Mouse (Mus musculus): ENCODE results near the gene Nkd1. TPM values are rescaled to one million over a fixed set of nuclear protein-coding genes. Genes with fewer than 3 reads are reported as not detected.

Nkd1 gene
- polyA plus RNA-seq, 1 experiment: 143 TPM

DNA sequence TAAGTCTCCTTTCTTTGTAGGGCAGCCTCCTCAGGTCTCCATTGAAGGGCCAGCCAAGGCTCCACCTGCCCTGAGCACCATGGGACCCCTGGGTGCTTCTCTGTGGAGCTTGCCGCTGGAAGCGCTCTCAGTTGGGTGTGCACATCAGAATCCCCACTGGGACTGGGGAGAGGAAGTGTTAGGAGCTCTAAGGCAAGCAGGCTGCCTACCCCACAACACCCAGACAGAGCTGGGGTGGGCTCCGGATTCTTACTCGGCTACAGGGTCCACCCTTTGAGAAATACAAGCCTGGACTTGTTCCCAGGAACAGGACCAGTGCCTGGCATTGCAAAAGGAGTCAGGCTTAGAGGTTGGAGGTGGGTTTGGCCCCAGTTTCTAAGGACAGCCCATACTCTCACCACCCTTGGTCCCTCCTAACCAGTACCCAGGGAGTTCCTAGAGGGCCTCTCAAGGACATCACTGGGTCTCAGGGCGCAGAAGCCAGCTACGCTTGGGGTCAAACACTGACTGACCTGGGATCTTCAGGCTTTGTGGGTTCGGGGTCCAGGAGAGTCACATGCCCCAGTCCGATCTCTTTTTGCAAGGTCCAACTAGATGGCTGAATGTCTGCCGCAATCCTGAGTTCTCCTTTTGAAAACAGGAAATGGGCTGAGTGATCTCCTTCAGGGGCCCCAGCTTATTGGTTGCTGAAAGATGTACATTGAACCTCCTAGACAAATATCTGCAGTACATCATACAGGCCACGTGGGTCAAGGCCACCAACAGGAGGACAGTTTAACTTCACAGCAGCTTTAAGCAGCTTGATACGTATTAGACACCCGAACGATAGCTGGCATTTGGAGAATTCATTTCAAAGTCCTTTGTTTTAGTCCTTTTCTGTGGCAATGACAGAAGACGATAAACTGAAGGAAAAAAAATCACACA, 114.6 kb downstream of the Nkd1 start, which contains the start of gene Snx20:
TSS of gene Snx20 (minus strand) at position 655 of the 924 bp plus-strand sequence.
- H3K4me3 ChIP-seq (replicated peaks; ENCODE audit: extremely low read depth, low read depth, low read length): peak within 1 kb of the TSS; percentile 56
- DNase-seq: no peak
- WGBS: 60% methylated on average over 14 of the region's 14 CpGs
- TF ChIP-seq CTCF (IDR thresholded peaks at IDR 0.05; ENCODE audit: insufficient read depth, low read length) (no peak), POLR2A (IDR thresholded peaks at IDR 0.05; ENCODE audit: borderline replicate concordance, extremely low read depth, low read depth, low read length) (peak; percentile 22; the same call in 1 of the 2 replicates)
- peaks cover 15% of the 10 kb centered on the region for H3K4me1 ChIP-seq (ENCODE audit: control insufficient read depth, insufficient read depth, low read length)

DNA sequence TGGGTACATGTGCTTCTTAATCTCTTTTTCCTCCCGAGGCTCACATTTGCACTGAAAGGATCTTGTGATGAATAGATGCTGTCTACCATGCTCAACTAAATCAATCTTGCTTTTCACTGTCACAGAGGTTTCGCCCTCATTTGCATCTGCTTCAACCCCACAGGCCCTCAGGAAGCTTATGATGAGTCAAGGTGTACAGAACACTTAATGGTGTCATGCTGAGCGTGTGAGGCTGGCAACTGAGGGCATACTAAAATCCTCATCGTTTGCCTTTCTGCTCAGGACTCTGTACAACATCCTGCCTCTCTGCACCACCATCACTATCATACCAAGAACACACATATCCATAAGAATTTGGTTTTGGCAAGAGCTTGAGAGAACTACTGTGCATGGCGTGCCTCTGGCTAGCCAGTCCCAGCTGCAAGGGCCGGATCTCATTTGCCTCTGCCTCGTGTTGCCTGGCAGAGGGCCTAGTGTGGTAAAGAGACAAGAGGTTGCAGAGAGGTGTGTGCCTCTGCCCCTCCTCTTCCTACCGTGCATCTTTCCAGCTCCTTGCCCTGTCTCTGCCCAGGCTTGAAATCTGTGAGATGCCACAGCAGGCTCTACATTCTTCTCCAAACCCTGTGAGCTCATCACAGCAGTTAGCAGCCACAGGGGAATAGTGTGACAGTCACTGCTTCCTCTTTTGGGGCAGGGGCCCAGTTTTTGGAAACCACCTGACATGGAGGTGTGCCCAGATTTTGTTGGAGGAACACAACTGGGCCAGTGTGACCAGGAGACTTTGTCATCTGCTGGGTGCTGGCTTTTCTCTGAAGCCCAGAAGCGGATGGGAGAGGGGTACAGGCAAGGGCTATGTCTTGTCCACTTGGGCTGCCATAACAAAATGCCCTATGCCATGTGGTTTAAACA, 116.2 kb downstream of the Nkd1 start:
- Histone ChIP-seq H3K4me3 (replicated peaks; ENCODE audit: extremely low read depth, low read depth, low read length) (no peak overlapping the region), H3K4me1 (ENCODE audit: control insufficient read depth, insufficient read depth, low read length) (peaks cover 15% of the 10 kb centered on the region)
- 74% methylated on average over 9 of the region's 9 CpGs for WGBS
- DNase-seq: no peak
- TF ChIP-seq CTCF (IDR thresholded peaks at IDR 0.05; ENCODE audit: insufficient read depth, low read length) (no peak), POLR2A (IDR thresholded peaks at IDR 0.05; ENCODE audit: borderline replicate concordance, extremely low read depth, low read depth, low read length) (no peak)

DNA sequence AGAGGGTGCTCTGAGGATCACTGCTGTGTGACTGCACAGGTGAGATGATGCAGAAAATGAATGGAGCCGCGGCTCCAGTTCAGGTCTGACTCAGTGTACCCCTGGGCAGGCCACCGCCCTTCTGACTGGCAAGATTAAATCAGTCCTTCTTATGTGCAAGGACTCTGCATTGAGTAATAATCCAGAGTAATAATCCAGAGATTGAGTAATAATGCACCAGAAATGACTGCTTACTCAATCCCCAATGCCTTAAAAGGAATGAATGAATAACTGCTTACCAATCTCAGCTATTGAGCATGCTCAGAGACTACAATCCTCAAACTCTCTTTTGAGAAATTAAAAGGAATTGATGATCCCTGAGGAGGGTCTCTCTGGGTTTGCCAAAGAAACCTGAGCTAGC, 117.8 kb downstream of the Nkd1 start:
- TF ChIP-seq CTCF (IDR thresholded peaks at IDR 0.05; ENCODE audit: insufficient read depth, low read length) (no peak), POLR2A (IDR thresholded peaks at IDR 0.05; ENCODE audit: borderline replicate concordance, extremely low read depth, low read depth, low read length) (no peak)
- no peak for DNase-seq
- WGBS: 78% methylated on average over 3 of the region's 3 CpGs

DNA sequence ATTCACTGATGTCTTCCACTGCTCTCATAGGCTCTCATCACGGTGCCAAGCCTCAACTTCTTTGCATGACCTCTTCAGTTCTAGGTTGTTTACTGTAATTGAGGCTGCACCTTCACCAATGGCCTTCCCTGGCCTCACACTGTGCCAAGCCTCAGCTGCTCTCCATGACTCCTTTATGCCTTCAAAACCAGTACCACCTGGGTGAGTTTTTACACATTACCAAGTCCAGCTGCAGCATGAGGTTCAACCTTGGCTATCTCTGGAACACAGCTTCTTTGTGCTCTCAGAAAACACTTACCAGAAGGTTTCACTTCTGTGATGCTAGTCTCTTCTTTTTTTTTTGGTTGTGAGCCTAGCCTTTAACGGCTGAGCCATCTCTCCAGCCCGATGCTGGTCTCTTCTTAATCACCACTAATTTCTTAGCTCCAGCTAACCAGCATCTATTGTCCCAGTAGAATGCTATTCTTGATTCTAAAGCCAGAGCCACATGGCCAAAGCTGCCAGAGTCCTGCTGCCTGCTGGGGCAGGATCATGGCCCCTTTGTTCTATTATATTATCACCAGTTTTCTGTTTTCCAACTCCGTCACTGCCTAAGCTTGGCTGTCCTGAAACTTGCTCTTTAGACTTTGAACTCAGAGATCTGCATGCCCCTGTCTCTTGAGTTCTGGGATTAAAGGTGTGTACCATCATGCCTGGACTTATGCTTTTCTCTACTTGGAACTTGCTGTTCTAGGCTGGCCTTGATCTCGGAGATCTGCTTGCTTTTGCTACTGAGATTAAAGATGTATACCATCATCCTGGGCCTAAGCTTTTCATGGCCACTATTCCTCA, 121.8 kb downstream of the Nkd1 start:
- 85% methylated on average over 5 of the region's 5 CpGs for WGBS

More for the DNA sequence above, 117.8 kb downstream of the Nkd1 start:
- Histone ChIP-seq H3K4me1 (ENCODE audit: control insufficient read depth, insufficient read depth, low read length) (peaks cover 5% of the 10 kb centered on the region; the same call in 1 of the 2 replicates), H3K4me3 (replicated peaks; ENCODE audit: extremely low read depth, low read depth, low read length) (no peak overlapping the region)

More for the DNA sequence above, 121.8 kb downstream of the Nkd1 start:
- no peak overlapping the region for H3K4me3 ChIP-seq (replicated peaks; ENCODE audit: extremely low read depth, low read depth, low read length)
- no peak for TF ChIP-seq POLR2A (IDR thresholded peaks at IDR 0.05; ENCODE audit: borderline replicate concordance, extremely low read depth, low read depth, low read length)
- TF ChIP-seq CTCF (IDR thresholded peaks at IDR 0.05; ENCODE audit: insufficient read depth, low read length): no peak
- DNase-seq: no peak
- H3K4me1 ChIP-seq (ENCODE audit: control insufficient read depth, insufficient read depth, low read length): peaks cover 7% of the 10 kb centered on the region; the same call in 1 of the 2 replicates

Other genes starting within 250 kb of the Nkd1 start
- gene Adcy7, start 249.0 kb upstream of the Nkd1 start, polyA plus RNA-seq (2012; rRNA removed): 57.0 and 60.0 TPM in 2 replicates
- gene Brd7, start 159.2 kb upstream of the Nkd1 start, polyA plus RNA-seq (2012; rRNA removed): 18.6 and 28.5 TPM in 2 replicates
- 11.5 and 16.8 TPM in 2 replicates for gene Snx20, start 114.8 kb downstream of the Nkd1 start, polyA plus RNA-seq (2012; rRNA removed)
- gene Nod2, start 126.0 kb downstream of the Nkd1 start, polyA plus RNA-seq (2012; rRNA removed): 4.0 and 5.0 TPM in 2 replicates
- gene Cyld, start 175.7 kb downstream of the Nkd1 start, polyA plus RNA-seq (2012; rRNA removed): 5.2 and 8.7 TPM in 2 replicates

Measured in lung, adult 2 months (tissue).